Mouse (Mus musculus) heart, adult 2 months (tissue): ENCODE results near the gene Coa5. TPM values are rescaled to one million over a fixed set of nuclear protein-coding genes. Genes with fewer than 3 reads are reported as not detected.

Experiments used
- DNase-seq, 2 experiments: peaks; one replicate each; pipeline ENCODE4 v3.0.0; 2021
- H3K27ac ChIP-seq: fragments of 200-600 bp; 2 replicates; pipeline ENCODE4 v1.8.1; 2022
- H3K27me3 ChIP-seq: fragments of 200-500 bp; 2 replicates; pipeline ENCODE4 v1.6.1; 2012; ENCODE audit warnings: mild to moderate bottlenecking, low read length, inconsistent platforms, mixed read lengths; ENCODE audit not compliant: control insufficient read depth, insufficient read depth
- H3K36me3 ChIP-seq: fragments of 200-500 bp; 2 replicates; pipeline ENCODE4 v1.6.1; 2012; ENCODE audit warnings: low read length, inconsistent platforms; ENCODE audit not compliant: control insufficient read depth, insufficient read depth
- H3K4me1 ChIP-seq: fragments of 200-500 bp; 2 replicates; pipeline ENCODE4 v1.6.1; 2011; ENCODE audit warnings: low read length; ENCODE audit not compliant: control insufficient read depth, insufficient read depth
- H3K4me3 ChIP-seq: fragments of 200-600 bp; 2 replicates; pipeline ENCODE4 v1.8.1; 2022
- H3K79me2 ChIP-seq: fragments of 200-500 bp; replicated peaks from 2 replicates; pipeline ENCODE4 v1.6.1; 2012; ENCODE audit warnings: mild to moderate bottlenecking, inconsistent platforms, low read length, moderate library complexity, mixed read lengths; ENCODE audit not compliant: control insufficient read depth, insufficient read depth
- H3K9ac ChIP-seq: fragments of 200-500 bp; 2 replicates; pipeline ENCODE4 v1.6.1; 2012; ENCODE audit warnings: low read depth, mild to moderate bottlenecking, control low read depth, inconsistent platforms, low read length, mixed read lengths
- CTCF ChIP-seq: fragments of 200-600 bp; IDR thresholded peaks from 2 replicates; pipeline ENCODE4 v1.8.1; 2022; ENCODE audit warnings: antibody characterized with exemption, mild to moderate bottlenecking, moderate library complexity
- EP300 ChIP-seq: fragments of 200-500 bp; IDR thresholded peaks from 2 replicates; pipeline ENCODE4 v1.6.1; 2011; ENCODE audit warnings: low read depth, low read length, control low read depth; ENCODE audit not compliant: insufficient read depth
- POLR2A ChIP-seq: fragments of 200-500 bp; IDR thresholded peaks from 2 replicates; pipeline ENCODE4 v1.6.1; 2011; ENCODE audit warnings: mild to moderate bottlenecking, low read depth, low read length, control low read depth; ENCODE audit not compliant: insufficient read depth
- WGBS: fragments of 180-500 bp; shearing (Covaris S2); methylation state at CpG from one replicate; pipeline ENCODE4 v1.1.7; 2018; 5-methylcytosine and 5-hydroxymethylcytosine counted together
- intact Hi-C: fragments of 180-260 bp; cut with DNase I; formaldehyde crosslinking; loops from one replicate; pipeline ENCODE4 v1.15.1; 2025
- long read RNA-seq: library from polyadenylated mRNA; stranded (forward); transcript quantifications from one replicate; pipeline ENCODE4 v2.0.0, GENCODE M21; 2021
- polyA plus RNA-seq: library from polyadenylated mRNA; depleted of rRNA; stranded (reverse); fragments of >200 nt; gene quantifications from 2 replicates; pipeline ENCODE4 v1.2.3, GENCODE M21; 2012; rRNA removed
- total RNA-seq, 2 experiments: library from RNA; stranded (reverse); gene quantifications; 2 replicates each; pipeline ENCODE4 v1.2.3; 2021

Coa5 gene
- 100 to 1,000 TPM in 1 of 2 experiments, 10 to 100 TPM in 1; 97.3 to 106 TPM for total RNA-seq
- 100 and 178 TPM in 2 replicates for polyA plus RNA-seq
- long read RNA-seq, transcript Coa5-201 (3 exons, 3,863 nt) = major isoform, 100 of 110 reads
- long read RNA-seq, partial matches to known transcripts = 9 of 110 reads
- long read RNA-seq, other reads (novel, unspliced or antisense) = 1 of 110 reads

DNA sequence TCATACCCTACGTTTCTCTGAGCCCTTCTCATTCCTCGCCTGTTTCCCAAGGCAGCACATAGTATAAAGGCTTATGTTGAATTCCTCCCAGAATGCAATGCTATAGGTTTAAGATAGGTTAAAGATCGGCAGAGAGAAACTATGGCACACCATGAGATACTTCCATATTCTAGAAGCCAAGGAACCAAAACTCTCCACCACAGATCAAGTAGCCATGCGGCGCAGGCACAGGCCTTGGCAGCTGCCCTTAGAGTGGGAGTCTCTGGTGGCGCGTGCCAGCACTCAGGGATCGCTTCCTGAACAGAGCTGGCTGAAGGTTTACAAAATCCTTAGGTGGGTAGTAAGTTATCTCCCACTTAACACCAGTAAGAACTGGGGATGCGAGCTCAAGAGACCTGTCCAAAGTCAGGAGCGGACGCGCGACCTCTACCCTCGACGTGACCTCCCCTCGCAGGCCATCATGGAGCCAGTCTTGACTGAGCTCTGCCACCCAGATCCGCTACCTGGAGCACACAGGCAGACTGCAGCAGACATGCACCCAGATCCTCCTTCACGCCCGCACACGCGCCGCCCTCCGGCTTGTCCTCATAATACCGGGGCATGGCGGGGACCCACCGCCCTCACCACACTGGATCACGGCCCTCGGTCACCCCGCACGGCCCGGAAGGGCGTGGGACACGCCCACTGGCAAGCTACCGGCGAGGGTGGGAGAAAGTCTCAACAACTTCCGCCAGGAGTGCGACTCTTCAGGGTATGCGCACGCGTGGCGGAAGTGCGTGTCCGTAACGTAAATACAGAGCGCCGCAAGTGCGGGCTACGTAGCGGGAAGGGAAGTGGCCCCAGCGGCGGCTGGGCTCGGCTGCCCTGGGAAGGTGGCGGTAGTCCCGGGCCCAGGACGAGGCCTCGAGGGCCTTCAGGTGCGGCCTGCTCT is at the start of gene Coa5, which contains the start of gene Unc50:
TSS of gene Coa5 (minus strand) at position 738 of the 931 bp plus-strand sequence.
TSS of gene Unc50 (plus strand) at position 774 of the 931 bp plus-strand sequence.
- peak; percentile 97 for DNase-seq
- H3K27ac ChIP-seq = peak within 1 kb of the TSS; percentile 88
- intact Hi-C loops = loop anchor here (10.0 kb wide), 1 partner anchor 445 kb away; the partner anchor contains the start of gene Lipt1
- H3K79me2 ChIP-seq = 0 out of 2 replicates have a peak, but pooled peaks cover 2% of the 10 kb centered on the region
- H3K36me3 ChIP-seq = peaks cover 5% of the 10 kb centered on the region
- H3K9ac ChIP-seq = peak within 1 kb of the TSS; percentile 94
- 1% methylated on average over 57 of the region's 57 CpGs for WGBS
- peaks cover 10% of the 10 kb centered on the region for H3K4me1 ChIP-seq
- TF ChIP-seq CTCF (peak; percentile 52), POLR2A (peak; percentile 82), EP300 (peak; percentile 91)
- peak within 1 kb of the TSS; percentile 87 for H3K4me3 ChIP-seq
- no peaks in the 10 kb centered on the region for H3K27me3 ChIP-seq

DNA sequence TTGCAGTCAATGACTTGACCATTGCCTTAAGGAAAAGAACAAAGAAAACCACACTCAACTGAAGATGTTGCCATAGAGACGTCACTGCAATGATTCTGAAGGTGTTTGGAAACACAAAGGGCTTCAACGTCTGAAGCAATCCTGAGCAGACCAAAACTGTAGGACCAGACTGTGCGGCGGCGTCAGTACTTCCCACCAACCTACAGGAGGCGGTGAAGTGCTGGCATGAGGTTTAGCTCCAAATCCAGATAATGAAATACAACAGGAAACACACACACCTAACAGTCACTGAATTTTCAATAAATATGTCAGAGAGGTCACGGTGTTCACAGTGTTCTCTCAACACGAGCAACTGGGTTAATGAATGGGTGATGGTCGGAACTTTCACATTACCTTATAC is 49.2 kb upstream of the Coa5 start:
- DNase-seq = no peak
- TF ChIP-seq POLR2A (no peak), CTCF (peak; percentile 66)
- intact Hi-C loops = loop anchor here (10.0 kb wide), 1 partner anchor 56 kb away; no protein-coding TSS in a partner anchor
- Histone ChIP-seq H3K27ac (no peak overlapping the region; the same call in 1 of the 2 replicates), H3K4me3 (no peak overlapping the region), H3K9ac (no peak overlapping the region), H3K4me1 (peaks cover 4% of the 10 kb centered on the region), H3K79me2 (no peaks in the 10 kb centered on the region), H3K27me3 (no peaks in the 10 kb centered on the region), H3K36me3 (peaks cover 3% of the 10 kb centered on the region; the same call in 1 of the 2 replicates)
- 71% methylated on average over 9 of the region's 9 CpGs for WGBS

DNA sequence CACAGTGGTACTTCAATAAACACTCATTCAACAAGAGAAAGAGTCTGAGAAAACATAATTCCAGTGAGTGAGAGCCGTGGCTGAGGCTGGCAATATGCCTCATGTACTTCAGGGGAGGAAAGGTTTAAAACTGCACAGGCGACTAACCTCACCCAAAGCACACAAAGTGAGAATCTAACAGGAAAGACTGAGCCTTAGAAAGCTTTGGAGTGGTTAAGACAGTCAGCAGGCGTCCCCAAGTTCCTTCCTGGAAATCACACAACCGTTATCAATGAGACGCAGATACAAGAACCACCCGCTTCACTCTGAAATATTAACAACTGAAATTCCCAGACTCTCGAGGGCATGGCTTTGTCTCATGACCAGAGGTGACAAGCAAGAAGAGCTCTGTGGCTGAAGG is 48.5 kb upstream of the Coa5 start:
- H3K79me2 ChIP-seq = no peaks in the 10 kb centered on the region
- TF ChIP-seq CTCF (0 out of 2 replicates have a peak, but pooled peaks have one; percentile 15), EP300 (no peak), POLR2A (no peak)
- intact Hi-C loops = loop anchor here (10.0 kb wide), 1 partner anchor 56 kb away; no protein-coding TSS in a partner anchor
- peaks cover 3% of the 10 kb centered on the region; the same call in 1 of the 2 replicates for H3K36me3 ChIP-seq
- peaks cover 6% of the 10 kb centered on the region for H3K4me1 ChIP-seq
- peak overlapping the region; percentile 12; the same call in 1 of the 2 replicates for H3K27ac ChIP-seq
- no peak overlapping the region for H3K4me3 ChIP-seq
- no peaks in the 10 kb centered on the region for H3K27me3 ChIP-seq
- no peak overlapping the region for H3K9ac ChIP-seq
- WGBS = 7% methylated on average over 7 of the region's 7 CpGs
- no peak for DNase-seq

DNA sequence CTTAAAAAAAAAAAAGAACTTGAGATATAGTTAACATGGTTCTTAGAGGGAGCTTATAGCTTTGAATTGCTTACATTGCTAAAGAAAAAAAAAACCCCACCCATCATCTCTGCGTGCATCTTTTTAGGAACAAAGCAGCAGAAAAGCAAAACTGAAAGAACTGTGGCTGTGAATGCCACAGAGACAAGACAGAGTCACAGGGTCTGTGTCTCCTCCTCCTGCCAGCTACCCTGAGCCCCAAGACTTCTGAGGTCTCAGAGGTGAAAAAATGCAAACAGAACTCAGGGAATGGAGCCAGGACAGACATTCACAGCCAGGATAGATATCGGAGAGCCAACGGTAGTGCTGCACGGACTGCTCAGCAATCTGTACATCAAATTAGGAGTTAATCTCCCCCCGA is 48.0 kb upstream of the Coa5 start:
- Histone ChIP-seq H3K4me1 (peaks cover 6% of the 10 kb centered on the region), H3K27ac (peak overlapping the region; percentile 12; the same call in 1 of the 2 replicates), H3K4me3 (0 out of 2 replicates have a peak overlapping the region, but pooled peaks have one; percentile 22), H3K9ac (no peak overlapping the region), H3K27me3 (no peaks in the 10 kb centered on the region), H3K79me2 (no peaks in the 10 kb centered on the region), H3K36me3 (peaks cover 3% of the 10 kb centered on the region; the same call in 1 of the 2 replicates)
- TF ChIP-seq POLR2A (no peak), CTCF (no peak), EP300 (no peak)
- intact Hi-C loops = loop anchor here (10.0 kb wide), 1 partner anchor 57 kb away; no protein-coding TSS in a partner anchor
- no peak for DNase-seq
- 12% methylated on average over 5 of the region's 5 CpGs for WGBS

DNA sequence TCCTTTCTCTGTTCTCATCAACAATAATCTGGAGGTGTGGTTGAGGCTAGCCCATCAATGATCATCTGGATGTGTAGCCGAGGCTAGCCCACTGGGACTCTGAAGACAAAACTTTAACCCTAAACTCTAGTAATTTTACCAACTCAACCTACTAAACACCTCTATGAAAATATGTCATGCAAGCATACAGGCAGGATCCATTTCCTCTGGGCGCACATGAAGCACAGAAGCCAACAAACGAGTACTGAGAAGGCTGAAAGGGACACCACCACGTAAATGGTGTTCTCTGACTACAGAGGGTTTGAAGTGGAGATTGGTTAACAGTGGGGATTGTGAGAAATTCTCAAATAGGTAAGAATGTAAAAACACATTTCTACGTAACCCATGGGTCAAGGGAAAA is 47.3 kb upstream of the Coa5 start:
- H3K36me3 ChIP-seq = peaks cover 3% of the 10 kb centered on the region; the same call in 1 of the 2 replicates
- TF ChIP-seq CTCF (no peak), POLR2A (no peak), EP300 (no peak)
- DNase-seq = no peak
- no peaks in the 10 kb centered on the region for H3K79me2 ChIP-seq
- H3K4me1 ChIP-seq = peaks cover 6% of the 10 kb centered on the region
- 91% methylated on average over 5 of the region's 5 CpGs for WGBS
- no peak overlapping the region for H3K9ac ChIP-seq
- H3K27ac ChIP-seq = no peak overlapping the region
- intact Hi-C loops = loop anchor here (10.0 kb wide), 1 partner anchor 58 kb away; no protein-coding TSS in a partner anchor
- H3K4me3 ChIP-seq = no peak overlapping the region
- no peaks in the 10 kb centered on the region for H3K27me3 ChIP-seq

DNA sequence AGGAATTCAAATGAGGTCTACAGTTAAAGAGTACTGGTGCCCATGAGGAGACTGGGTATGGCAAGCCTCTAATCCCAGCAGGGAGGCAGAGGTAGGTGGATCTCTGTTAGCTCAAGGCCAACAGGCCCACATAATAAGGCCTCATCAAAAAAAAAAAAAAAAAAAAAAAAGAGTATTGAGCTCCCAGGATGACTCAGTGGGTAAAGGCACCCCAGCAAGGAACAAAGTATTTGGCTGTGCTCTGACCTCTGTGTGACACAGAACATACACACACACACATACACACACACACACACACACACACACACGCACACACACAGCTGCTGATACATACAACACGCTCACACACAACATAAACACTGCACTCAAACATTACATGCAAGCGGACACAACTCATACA is 45.4 kb upstream of the Coa5 start:
- Histone ChIP-seq H3K79me2 (no peaks in the 10 kb centered on the region), H3K36me3 (peaks cover 3% of the 10 kb centered on the region; the same call in 1 of the 2 replicates), H3K27me3 (no peaks in the 10 kb centered on the region), H3K4me3 (no peak overlapping the region), H3K4me1 (peaks cover 6% of the 10 kb centered on the region), H3K9ac (no peak overlapping the region), H3K27ac (no peak overlapping the region)
- no peak for TF ChIP-seq EP300
- TF ChIP-seq POLR2A = no peak
- TF ChIP-seq CTCF = no peak
- 98% methylated on average over 3 of the region's 3 CpGs for WGBS
- DNase-seq = no peak
- intact Hi-C loops = loop anchor here (10.0 kb wide), 1 partner anchor 59 kb away; no protein-coding TSS in a partner anchor
